Mouse (Mus musculus) C2C12 (cell line): Measurements from ENCODE around the gene Hoxd3.

ENCODE experiments used
- CTCF ChIP-seq: IDR thresholded peaks from one replicate; pipeline ENCODE4 v1.5.1; 2011; ENCODE audit not compliant: control insufficient read depth, insufficient read depth, insufficient read length
- MAX ChIP-seq: IDR thresholded peaks from one replicate; pipeline ENCODE4 v1.6.1; 2011; ENCODE audit warnings: mild to moderate bottlenecking, control low read depth
- USF1 ChIP-seq: IDR thresholded peaks from one replicate; pipeline ENCODE4 v1.6.1; 2011; ENCODE audit warnings: low read depth, mild to moderate bottlenecking, control low read depth, moderate library complexity

GRCm38 (mm10) chr2:74711721-74712621, at the start of gene Hoxd3, which contains the start of gene Hoxd4:
- TF ChIP-seq MAX (no peak), CTCF (no peak), USF1 (no peak)
